Mouse (Mus musculus) kidney, adult 2 months (tissue): ENCODE measurements around the gene A730015C16Rik. TPM values are rescaled to one million over a fixed set of nuclear protein-coding genes. Genes with fewer than 3 reads are reported as not detected.
A peak's percentile ranks its signal among the peaks of the same experiment; 100 is the strongest.

Experiments
- DNase-seq: peaks from one replicate; pipeline ENCODE4 v3.0.0; 2021
- H3K27ac ChIP-seq: fragments of 200-500 bp; 2 replicates; pipeline ENCODE4 v1.5.1; 2012; ENCODE audit warnings: low read depth, low read length, control low read depth, inconsistent platforms; ENCODE audit not compliant: insufficient read depth
- H3K27me3 ChIP-seq: fragments of 200-500 bp; replicated peaks from 2 replicates; pipeline ENCODE4 v1.6.1; 2012; ENCODE audit warnings: mild to moderate bottlenecking, moderate library complexity, low read length, inconsistent platforms; ENCODE audit not compliant: control insufficient read depth, insufficient read depth
- H3K36me3 ChIP-seq: fragments of 200-500 bp; 2 replicates; pipeline ENCODE4 v1.6.1; 2012; ENCODE audit warnings: mild to moderate bottlenecking, moderate library complexity, low read length, inconsistent platforms; ENCODE audit not compliant: control insufficient read depth, insufficient read depth
- H3K4me1 ChIP-seq: fragments of 200-500 bp; 2 replicates; pipeline ENCODE4 v1.6.1; 2011; ENCODE audit warnings: low read length; ENCODE audit not compliant: control insufficient read depth, insufficient read depth
- H3K4me3 ChIP-seq: fragments of 200-500 bp; 2 replicates; pipeline ENCODE4 v1.5.1; 2011; ENCODE audit warnings: mild to moderate bottlenecking, low read depth, low read length, control low read depth; ENCODE audit not compliant: insufficient read depth
- CTCF ChIP-seq: fragments of 200-500 bp; conservative IDR thresholded peaks from 2 replicates; pipeline ENCODE4 v1.5.1; 2011; ENCODE audit warnings: low read depth, mild to moderate bottlenecking, control low read depth, low read length, moderate library complexity, mixed read lengths; ENCODE audit not compliant: insufficient read depth, insufficient read length
- POLR2A ChIP-seq: fragments of 200-500 bp; IDR thresholded peaks from one replicate; pipeline ENCODE4 v1.6.1; 2011; ENCODE audit warnings: low read depth, low read length, control low read depth
- WGBS: fragments of 180-500 bp; shearing (Covaris S2); methylation state at CpG from one replicate; pipeline ENCODE4 v1.1.7; 2018; 5-methylcytosine and 5-hydroxymethylcytosine counted together
- polyA plus RNA-seq: library from polyadenylated mRNA; depleted of rRNA; stranded (reverse); fragments of >200 nt; gene quantifications from 2 replicates; pipeline ENCODE4 v1.2.3, GENCODE M21; 2012

Gene A730015C16Rik
- polyA plus RNA-seq, 1 experiment: not detected

DNA sequence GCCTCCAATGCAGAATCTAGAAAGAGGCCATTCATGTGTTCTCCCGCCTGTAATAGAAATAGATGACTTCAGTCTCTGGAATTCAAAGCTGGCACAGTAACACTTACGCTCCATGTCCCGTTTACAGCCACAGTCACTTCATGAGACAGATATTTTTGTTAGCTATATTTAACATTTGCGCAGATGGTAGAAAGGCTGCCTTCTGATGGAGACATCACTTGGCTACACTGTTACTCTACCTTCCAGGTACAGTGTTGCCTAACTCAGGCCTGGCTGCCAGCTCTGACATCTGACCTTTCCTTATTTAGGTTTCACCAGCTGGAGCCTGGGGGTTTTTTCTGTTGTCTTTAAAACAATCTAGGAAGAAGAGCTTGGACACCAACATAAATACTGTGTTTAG is 10.4 kb downstream of the A730015C16Rik start:
- 64% methylated on average over 4 of the region's 4 CpGs for WGBS
- no peak for DNase-seq
- Histone ChIP-seq H3K4me3 (no peak overlapping the region), H3K36me3 (no peaks in the 10 kb centered on the region), H3K27ac (no peak overlapping the region), H3K4me1 (0 out of 2 replicates have a peak, but pooled peaks cover 3% of the 10 kb centered on the region), H3K27me3 (no peaks in the 10 kb centered on the region)
- TF ChIP-seq CTCF (no peak), POLR2A (no peak)

- TF ChIP-seq POLR2A: no peak
- TF ChIP-seq CTCF: no peak
- DNase-seq: peak; percentile 21
- WGBS: 44% methylated on average over 3 of the region's 3 CpGs
- peaks cover 7% of the 10 kb centered on the region; the same call in 1 of the 2 replicates for H3K4me1 ChIP-seq
- H3K4me3 ChIP-seq: no peak overlapping the region
- no peak overlapping the region for H3K27ac ChIP-seq
- no peaks in the 10 kb centered on the region for H3K36me3 ChIP-seq
- H3K27me3 ChIP-seq: no peaks in the 10 kb centered on the region
Measured at GRCm38 (mm10) chr4:108835496-108835895, 12.9 kb downstream of the A730015C16Rik start.

GRCm38 (mm10) chr4:108834971-108835311 is 13.5 kb downstream of the A730015C16Rik start:
- H3K27me3 ChIP-seq: no peaks in the 10 kb centered on the region
- DNase-seq: no peak
- peak overlapping the region; percentile 76 for H3K4me3 ChIP-seq
- no peak for TF ChIP-seq POLR2A
- TF ChIP-seq CTCF: no peak
- H3K4me1 ChIP-seq: peaks cover 7% of the 10 kb centered on the region; the same call in 1 of the 2 replicates
- WGBS: under 1% methylated on average over 15 of the region's 15 CpGs
- H3K27ac ChIP-seq: peak overlapping the region; percentile 54
- no peaks in the 10 kb centered on the region; the same call in 1 of the 2 replicates for H3K36me3 ChIP-seq

DNA sequence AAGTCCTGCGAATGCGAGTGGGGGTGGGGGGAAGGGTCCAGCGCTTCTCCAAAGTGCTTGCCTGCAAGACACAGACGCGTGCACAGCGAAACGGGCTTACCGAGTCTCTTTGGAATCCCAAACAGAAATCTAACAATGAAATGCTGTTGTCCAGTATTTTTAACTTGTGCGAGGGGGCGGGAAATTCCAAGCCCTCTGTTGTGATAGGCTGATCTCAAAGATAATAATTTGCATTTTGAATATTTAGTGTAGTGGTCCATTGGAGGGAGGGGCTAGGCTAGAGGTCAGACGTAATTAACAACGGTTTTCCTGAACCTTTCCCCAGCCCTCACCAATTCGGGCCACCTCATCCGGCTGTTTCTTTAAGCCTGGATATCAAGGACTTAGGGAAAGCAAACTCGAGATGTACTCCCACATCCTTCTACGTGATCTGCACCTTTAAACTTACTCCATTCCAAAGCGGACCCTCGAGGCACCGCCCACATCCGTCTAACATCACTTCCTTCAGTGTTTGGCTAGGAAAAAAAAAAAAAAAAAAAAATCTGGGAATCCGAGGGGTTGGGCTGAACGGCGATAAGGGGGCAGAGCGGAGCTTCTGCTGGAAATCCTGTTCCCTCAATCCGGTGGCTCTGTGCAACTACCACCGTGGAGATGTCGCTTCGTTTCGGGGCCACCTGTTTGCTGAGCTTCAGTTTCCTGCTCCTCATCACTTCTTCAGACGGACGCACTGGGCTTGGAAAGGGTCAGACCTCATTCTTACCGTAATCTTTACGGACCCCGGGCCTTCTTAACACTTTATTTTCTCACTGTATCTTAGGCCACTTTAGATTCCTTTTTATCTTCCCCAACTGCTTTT is 14.1 kb downstream of the A730015C16Rik start, which contains the start of gene Txndc12:
Gene Txndc12 (plus strand): TSS at position 487 of the 856 bp plus-strand sequence.
- H3K27ac ChIP-seq: peak within 1 kb of the TSS; percentile 85
- peaks cover 7% of the 10 kb centered on the region; the same call in 1 of the 2 replicates for H3K4me1 ChIP-seq
- H3K36me3 ChIP-seq: no peaks in the 10 kb centered on the region; the same call in 1 of the 2 replicates
- under 1% methylated on average over 34 of the region's 34 CpGs for WGBS
- TF ChIP-seq POLR2A: no peak
- TF ChIP-seq CTCF: no peak
- H3K27me3 ChIP-seq: no peaks in the 10 kb centered on the region
- peak; percentile 96 for DNase-seq
- H3K4me3 ChIP-seq: peak within 1 kb of the TSS; percentile 76

- Histone ChIP-seq H3K4me3 (peak overlapping the region; percentile 76), H3K36me3 (peaks cover 3% of the 10 kb centered on the region; the same call in 1 of the 2 replicates), H3K4me1 (peaks cover 7% of the 10 kb centered on the region; the same call in 1 of the 2 replicates), H3K27ac (peak overlapping the region; percentile 84), H3K27me3 (no peaks in the 10 kb centered on the region)
- DNase-seq: no peak
- no peak for TF ChIP-seq CTCF
- TF ChIP-seq POLR2A: no peak
- under 1% methylated on average over 6 of the region's 6 CpGs for WGBS
Measured at GRCm38 (mm10) chr4:108833828-108834114, 14.6 kb downstream of the A730015C16Rik start.

GRCm38 (mm10) chr4:108832916-108833827 is 15.2 kb downstream of the A730015C16Rik start, which contains the start of gene Btf3l4:
Gene Btf3l4, minus strand, starts transcription at chr4:108833614.
- DNase-seq: peak; percentile 95
- 1% methylated on average over 73 of the region's 73 CpGs for WGBS
- Histone ChIP-seq H3K27me3 (no peaks in the 10 kb centered on the region), H3K4me3 (peak within 1 kb of the TSS; percentile 76), H3K36me3 (peaks cover 3% of the 10 kb centered on the region; the same call in 1 of the 2 replicates), H3K4me1 (peaks cover 7% of the 10 kb centered on the region; the same call in 1 of the 2 replicates), H3K27ac (peak within 1 kb of the TSS; percentile 85)
- TF ChIP-seq CTCF (no peak), POLR2A (no peak)
